Mouse (Mus musculus): ENCODE measurements at regions not wholly inside any gene's neighbourhood (a gene's known extent, or its start where the extent isn't known, plus 50 kb on each side); places are given as distances from the start of the nearest gene placed in this dataset.

DNA sequence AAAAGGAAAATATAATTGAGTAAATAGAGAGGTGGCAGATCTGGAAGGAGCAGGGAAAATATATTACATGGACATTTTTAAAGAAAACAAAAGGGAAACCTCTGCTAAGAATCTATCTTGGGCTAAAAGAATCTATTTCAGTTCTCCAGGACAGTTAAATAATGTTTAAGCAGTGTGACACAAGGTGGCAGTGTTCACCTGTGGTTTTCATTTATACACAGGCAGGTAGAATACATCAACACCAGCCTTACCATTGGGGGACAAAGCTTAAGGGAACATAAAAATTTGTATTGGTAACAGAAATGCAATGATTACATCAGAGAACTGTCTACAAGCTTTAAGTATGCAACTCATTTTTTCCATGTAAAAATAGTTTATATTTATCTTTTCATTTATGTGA is 78.2 kb upstream of the Cldn34d start:
- DNase-seq (ENCODE audit: low read depth, low spot score): peak; percentile 33
